Mouse (Mus musculus): ENCODE results near the gene Adam33. TPM values are rescaled to one million over a fixed set of nuclear protein-coding genes. Genes with fewer than 3 reads are reported as not detected.
"Not testable (repeated sequence)": the region's sequence is repeated elsewhere in the genome, so short reads cannot be mapped to it uniquely, and the experiment has no call there.

The Adam33 gene
- polyA plus RNA-seq, 1 experiment = 2.3 TPM

GRCm38 (mm10) chr2:131044989-131045720, 18.5 kb downstream of the Adam33 start:
- Histone ChIP-seq H3K4me3 (ENCODE audit: insufficient read depth, low read depth, low read length) (no peak overlapping the region), H3K27ac (replicated peaks; ENCODE audit: low read depth, low read length) (no peak overlapping the region), H3K4me1 (ENCODE audit: control insufficient read depth, insufficient read depth, insufficient read length, low read length) (peaks cover 2% of the 10 kb centered on the region; the same call in 1 of the 2 replicates)

GRCm38 (mm10) chr2:131044354-131044852, 19.2 kb downstream of the Adam33 start:
- Histone ChIP-seq H3K4me1 (ENCODE audit: control insufficient read depth, insufficient read depth, insufficient read length, low read length) (peaks cover 2% of the 10 kb centered on the region; the same call in 1 of the 2 replicates), H3K4me3 (ENCODE audit: insufficient read depth, low read depth, low read length) (no peak overlapping the region), H3K27ac (replicated peaks; ENCODE audit: low read depth, low read length) (no peak overlapping the region)

GRCm38 (mm10) chr2:131042988-131043387, 20.6 kb downstream of the Adam33 start, which contains the start of gene Gfra4:
Gene Gfra4, minus strand, starts transcription at chr2:131043088.
- Histone ChIP-seq H3K4me3 (ENCODE audit: insufficient read depth, low read depth, low read length) (no peak within 1 kb of the TSS), H3K4me1 (ENCODE audit: control insufficient read depth, insufficient read depth, insufficient read length, low read length) (peaks cover 2% of the 10 kb centered on the region; the same call in 1 of the 2 replicates), H3K27ac (replicated peaks; ENCODE audit: low read depth, low read length) (no peak within 1 kb of the TSS)

DNA sequence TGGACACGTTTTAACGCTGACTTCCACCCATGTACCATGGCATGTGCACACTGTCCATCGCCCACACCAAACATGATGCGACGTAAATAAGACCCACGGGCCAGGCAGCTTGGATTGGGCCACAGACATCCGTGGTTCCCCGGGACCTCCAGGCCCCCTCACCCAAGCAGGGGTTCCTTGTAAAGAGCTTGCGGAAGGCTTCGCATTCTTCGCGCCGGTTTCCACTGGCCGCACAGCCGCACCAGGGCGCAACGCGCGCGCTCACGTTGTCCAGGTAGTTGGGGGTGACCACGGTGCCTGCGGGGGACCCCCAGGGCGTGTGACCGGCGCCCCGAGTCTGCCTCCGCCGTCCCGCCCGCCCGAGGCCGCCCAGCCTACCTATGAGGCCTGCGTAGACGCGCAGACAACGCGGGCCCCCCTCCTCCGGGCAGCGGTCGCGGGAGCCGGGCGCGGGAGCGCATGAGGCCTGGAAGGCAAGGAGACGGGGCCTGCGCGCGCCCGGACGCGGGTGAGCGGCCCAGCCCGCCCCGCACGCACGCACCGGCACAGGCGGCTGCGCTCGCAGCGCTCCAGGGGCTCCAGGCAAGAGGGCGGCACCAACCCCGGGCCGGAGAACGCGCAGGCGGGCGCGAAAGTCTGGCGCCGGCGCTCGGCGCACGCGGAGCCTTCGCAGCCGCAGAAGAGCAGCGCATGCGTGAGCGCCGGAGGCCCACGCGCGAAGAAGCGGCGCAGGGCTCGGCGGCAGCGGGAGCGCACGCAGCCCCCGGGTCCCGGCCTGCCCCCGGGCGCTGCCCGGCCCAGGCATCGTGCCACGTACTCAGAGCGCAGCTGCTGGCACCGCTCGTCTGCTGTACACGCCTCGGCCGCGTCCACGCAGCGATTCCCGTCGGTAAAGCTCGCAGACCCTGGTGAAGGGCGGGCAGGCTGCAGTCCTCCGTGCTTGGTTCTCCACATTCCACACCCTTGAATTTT, 22.5 kb downstream of the Adam33 start:
- Histone ChIP-seq H3K4me3 (ENCODE audit: insufficient read depth, low read depth, low read length) (peak overlapping the region; percentile 49), H3K4me1 (ENCODE audit: control insufficient read depth, insufficient read depth, insufficient read length, low read length) (peaks cover 4% of the 10 kb centered on the region; the same call in 1 of the 2 replicates), H3K27ac (replicated peaks; ENCODE audit: low read depth, low read length) (no peak overlapping the region)

GRCm38 (mm10) chr2:131038675-131039074, 24.9 kb downstream of the Adam33 start:
- H3K4me1 ChIP-seq (ENCODE audit: control insufficient read depth, insufficient read depth, insufficient read length, low read length) = peaks cover 4% of the 10 kb centered on the region; the same call in 1 of the 2 replicates
- H3K27ac ChIP-seq (replicated peaks; ENCODE audit: low read depth, low read length) = no peak overlapping the region

DNA sequence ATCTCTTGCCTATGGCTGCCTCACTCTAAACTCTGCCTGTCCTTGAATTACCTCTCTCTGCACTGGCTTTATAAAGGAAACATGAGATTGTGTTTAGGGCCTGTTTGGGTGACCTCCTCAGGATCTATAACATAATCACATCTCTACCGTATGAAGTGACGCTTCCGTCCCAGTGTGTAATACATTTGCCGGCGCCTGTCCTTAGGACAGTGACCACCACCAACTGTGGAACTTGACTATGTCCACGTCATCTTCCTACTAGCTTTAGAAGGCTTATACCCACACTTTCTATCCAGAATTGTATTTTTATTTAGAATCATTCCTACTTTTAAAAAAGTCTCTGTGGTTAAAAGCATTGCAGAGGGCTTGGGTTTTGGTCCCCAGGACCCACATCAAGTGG, 25.4 kb downstream of the Adam33 start:
- Histone ChIP-seq H3K4me1 (ENCODE audit: control insufficient read depth, insufficient read depth, insufficient read length, low read length) (peaks cover 4% of the 10 kb centered on the region; the same call in 1 of the 2 replicates), H3K27ac (replicated peaks; ENCODE audit: low read depth, low read length) (no peak overlapping the region)

More at GRCm38 (mm10) chr2:131038675-131039074, 24.9 kb downstream of the Adam33 start:
- H3K4me3 ChIP-seq (ENCODE audit: insufficient read depth, low read depth, low read length) = no peak overlapping the region

DNA sequence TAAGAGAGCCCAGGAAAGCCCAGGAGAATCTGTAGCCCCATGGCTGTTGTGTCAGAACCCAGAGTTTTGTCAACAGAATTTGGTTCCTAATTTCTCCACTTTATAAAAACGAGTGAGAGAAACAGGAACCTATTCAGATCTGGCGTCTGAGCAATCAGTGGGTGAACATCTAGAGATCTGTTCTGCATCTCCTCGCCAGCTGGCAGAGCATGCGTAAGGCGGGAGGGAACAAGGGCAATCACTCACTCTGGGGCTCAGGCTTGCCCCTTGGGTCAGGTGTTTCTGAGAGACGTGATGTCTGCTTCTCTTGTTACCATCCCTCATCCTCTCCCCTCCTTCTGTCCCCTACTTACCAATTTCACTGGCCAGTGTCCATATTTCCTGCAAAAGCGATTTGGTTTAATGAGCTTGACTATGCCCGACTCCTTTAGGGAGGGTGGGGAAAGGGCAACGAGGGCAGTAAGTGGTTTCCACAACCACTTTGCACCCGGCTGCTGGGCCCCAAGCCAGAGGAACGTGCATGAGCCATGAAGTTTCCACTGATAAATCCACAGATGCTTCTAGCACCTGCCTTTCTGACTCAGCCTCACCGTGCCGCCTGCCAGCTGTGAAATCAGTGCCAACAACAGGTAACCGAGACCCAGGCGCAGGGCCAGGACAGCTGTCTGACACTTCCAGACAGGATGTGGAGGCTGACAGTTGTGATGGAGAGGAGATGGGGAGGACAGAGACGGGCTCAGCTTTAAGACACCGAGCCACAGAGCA, 26.2 kb downstream of the Adam33 start:
- no peak overlapping the region for H3K4me3 ChIP-seq (ENCODE audit: insufficient read depth, low read depth, low read length)
- peaks cover 4% of the 10 kb centered on the region; the same call in 1 of the 2 replicates for H3K4me1 ChIP-seq (ENCODE audit: control insufficient read depth, insufficient read depth, insufficient read length, low read length)
- H3K27ac ChIP-seq (replicated peaks; ENCODE audit: low read depth, low read length) = no peak overlapping the region

More for the DNA sequence above, 25.4 kb downstream of the Adam33 start:
- H3K4me3 ChIP-seq (ENCODE audit: insufficient read depth, low read depth, low read length) = no peak overlapping the region

DNA sequence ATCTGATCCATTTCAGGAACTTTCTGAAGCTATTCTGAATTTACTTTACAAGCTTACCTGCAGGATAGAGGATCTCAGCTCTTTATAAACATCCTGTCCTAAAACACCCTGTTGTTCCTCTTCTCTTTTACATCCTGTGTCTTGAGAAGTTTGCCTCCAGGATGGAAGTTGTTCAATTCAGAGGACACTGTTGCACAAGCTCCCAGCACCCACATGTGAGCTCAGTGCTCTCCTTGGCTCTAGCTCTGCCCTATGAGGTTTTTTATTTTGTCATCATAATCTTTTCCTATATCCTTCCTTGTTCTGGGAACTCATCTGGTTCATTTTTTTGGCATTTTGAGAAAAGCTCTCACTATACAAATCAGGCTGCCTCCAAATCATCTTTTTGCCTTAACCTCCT, 26.9 kb downstream of the Adam33 start:
- Histone ChIP-seq H3K4me3 (ENCODE audit: insufficient read depth, low read depth, low read length) (no peak overlapping the region), H3K27ac (replicated peaks; ENCODE audit: low read depth, low read length) (no peak overlapping the region), H3K4me1 (ENCODE audit: control insufficient read depth, insufficient read depth, insufficient read length, low read length) (peaks cover 4% of the 10 kb centered on the region; the same call in 1 of the 2 replicates)

- Histone ChIP-seq H3K4me3 (ENCODE audit: insufficient read depth, low read depth, low read length) (no peak overlapping the region), H3K4me1 (ENCODE audit: control insufficient read depth, insufficient read depth, insufficient read length, low read length) (peaks cover 4% of the 10 kb centered on the region; the same call in 1 of the 2 replicates), H3K27ac (replicated peaks; ENCODE audit: low read depth, low read length) (no peak overlapping the region)
These were observed 27.3 kb downstream of the Adam33 start for GRCm38 (mm10) chr2:131036343-131036742.

DNA sequence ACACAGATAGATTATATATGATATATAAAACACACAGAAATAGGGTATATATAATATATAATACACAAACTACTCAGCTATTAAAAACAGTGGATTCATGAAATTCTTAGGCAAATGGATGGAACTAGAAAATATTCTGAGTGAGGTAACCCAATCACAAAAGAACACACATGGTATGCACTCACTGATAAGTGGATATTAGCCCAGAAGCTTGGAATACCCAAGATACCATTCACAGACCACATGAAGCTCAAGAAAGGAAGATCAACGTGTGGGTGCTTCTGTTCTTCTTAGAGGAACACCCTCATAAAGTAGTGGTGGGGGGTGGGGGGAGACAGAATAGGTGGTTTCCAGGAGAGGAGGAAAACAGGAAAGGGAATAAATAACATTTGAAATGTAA, 32.2 kb downstream of the Adam33 start:
- H3K4me1 ChIP-seq (ENCODE audit: control insufficient read depth, insufficient read depth, insufficient read length, low read length); H3K27ac ChIP-seq (replicated peaks; ENCODE audit: low read depth, low read length); H3K4me3 ChIP-seq (ENCODE audit: insufficient read depth, low read depth, low read length): not testable (repeated sequence)

DNA sequence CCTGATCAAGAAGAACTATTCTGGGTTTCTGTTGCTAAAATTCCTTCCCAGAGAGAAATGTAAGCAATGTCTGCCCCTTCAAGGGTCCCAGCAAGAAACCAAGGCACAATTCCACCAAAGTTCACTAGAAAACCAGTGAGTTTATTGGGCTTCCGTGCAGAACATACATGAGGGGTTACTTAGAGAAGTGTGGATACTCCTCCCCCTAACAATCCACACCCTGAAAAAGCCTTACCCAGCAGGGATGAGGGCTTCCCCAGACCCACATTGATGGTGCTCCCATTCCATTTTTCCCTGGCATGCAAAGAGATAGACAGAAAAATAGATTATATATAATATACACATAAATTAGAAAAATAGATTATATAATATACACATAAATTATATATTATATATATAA, 32.6 kb downstream of the Adam33 start:
- Histone ChIP-seq H3K4me1 (ENCODE audit: control insufficient read depth, insufficient read depth, insufficient read length, low read length) (peaks cover 8% of the 10 kb centered on the region; the same call in 1 of the 2 replicates), H3K27ac (replicated peaks; ENCODE audit: low read depth, low read length) (no peak overlapping the region), H3K4me3 (ENCODE audit: insufficient read depth, low read depth, low read length) (no peak overlapping the region)

GRCm38 (mm10) chr2:131030561-131030960, 33.1 kb downstream of the Adam33 start:
- H3K27ac ChIP-seq (replicated peaks; ENCODE audit: low read depth, low read length) = no peak overlapping the region
- no peak overlapping the region for H3K4me3 ChIP-seq (ENCODE audit: insufficient read depth, low read depth, low read length)
- peaks cover 8% of the 10 kb centered on the region; the same call in 1 of the 2 replicates for H3K4me1 ChIP-seq (ENCODE audit: control insufficient read depth, insufficient read depth, insufficient read length, low read length)

DNA sequence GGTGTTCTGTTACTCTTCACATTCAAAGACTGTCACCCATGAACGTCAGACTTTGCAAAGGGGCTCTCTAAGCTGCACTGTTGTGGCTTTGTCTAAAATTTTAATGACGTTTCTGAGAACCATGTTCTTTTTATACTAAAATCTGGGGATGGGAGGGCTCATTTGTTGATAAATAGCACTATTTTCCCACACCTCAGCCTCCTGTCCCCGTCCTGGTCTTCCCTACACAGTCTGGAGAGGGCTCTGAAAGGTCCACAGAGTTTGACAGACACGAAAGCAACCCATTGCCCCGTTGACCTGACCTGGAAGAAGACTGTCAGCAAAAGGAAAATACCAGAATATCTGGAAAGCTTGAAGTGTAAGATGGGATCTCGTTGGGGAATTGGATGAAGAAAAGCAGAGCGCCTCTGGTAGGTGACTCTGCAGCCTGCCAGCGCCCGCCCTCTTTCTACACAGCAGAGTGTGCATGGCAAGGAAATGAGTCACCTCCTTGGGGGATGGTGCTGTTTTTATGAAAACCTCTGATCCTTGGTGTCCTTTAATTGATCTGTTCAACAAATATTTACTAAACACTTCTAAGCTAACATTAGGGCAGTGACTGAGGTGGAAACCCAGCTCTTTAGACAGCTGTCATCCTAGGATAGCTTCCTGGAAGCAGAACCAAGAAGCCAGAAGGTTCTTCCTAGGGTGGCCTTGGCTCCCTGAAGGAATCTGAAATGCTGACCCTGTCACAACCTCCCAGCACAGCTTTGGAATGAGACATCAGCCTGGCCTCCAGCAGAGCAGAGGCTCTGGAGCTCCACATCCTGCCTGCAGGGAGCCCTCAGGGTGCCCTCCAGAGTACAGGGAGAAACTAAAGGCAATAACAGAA, 34.3 kb downstream of the Adam33 start:
- Histone ChIP-seq H3K4me1 (ENCODE audit: control insufficient read depth, insufficient read depth, insufficient read length, low read length) (peaks cover 8% of the 10 kb centered on the region; the same call in 1 of the 2 replicates), H3K4me3 (ENCODE audit: insufficient read depth, low read depth, low read length) (no peak overlapping the region), H3K27ac (replicated peaks; ENCODE audit: low read depth, low read length) (peak overlapping the region; percentile 56; the same call in 1 of the 2 replicates)
